Mouse (Mus musculus) lung, postnatal 36 days (tissue): Measurements from ENCODE around the gene Gyg.

Source experiments
- DNase-seq: peaks from one replicate; pipeline ENCODE4 v3.0.0; 2022; ENCODE audit warnings: mixed read lengths

Gyg gene

GRCm38 (mm10) chr3:20154531-20155367 lies at the start of gene Gyg:
Gene Gyg (minus strand): TSS chr3:20155317.
- DNase-seq: peak; percentile 63

GRCm38 (mm10) chr3:20198869-20199268 lies 43.8 kb upstream of the Gyg start:
- DNase-seq: peak; percentile 75

- peak; percentile 47 for DNase-seq
Measured at GRCm38 (mm10) chr3:20197878-20198277, 42.8 kb upstream of the Gyg start.

- peak; percentile 63 for DNase-seq
Measured at GRCm38 (mm10) chr3:20188976-20189675, 34.0 kb upstream of the Gyg start.

- DNase-seq: no peak
Measured at GRCm38 (mm10) chr3:20172394-20172793, 17.3 kb upstream of the Gyg start.

- no peak for DNase-seq
Measured at GRCm38 (mm10) chr3:20167487-20167886, 12.4 kb upstream of the Gyg start.

DNA sequence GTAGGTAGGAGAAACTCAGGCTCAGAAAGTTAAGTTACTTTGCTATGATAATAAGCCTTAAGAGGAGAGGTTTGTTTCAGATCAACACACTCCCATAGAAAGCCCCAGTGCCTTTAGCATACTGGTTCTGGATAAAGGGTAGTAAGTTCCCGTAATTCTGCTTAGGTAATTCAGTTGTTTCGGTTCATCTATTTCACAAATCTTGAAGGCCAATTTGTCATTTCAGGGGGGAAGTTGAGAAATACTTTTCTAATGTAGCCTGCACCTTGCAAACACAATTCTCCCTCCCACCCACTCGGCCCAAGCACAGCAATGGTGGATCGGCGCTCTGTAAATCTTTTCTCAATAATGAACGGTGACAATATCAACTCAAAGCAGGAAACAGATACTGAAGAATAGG lies 359 bp upstream of the Gyg start:
- DNase-seq: peak; percentile 21

- no peak for DNase-seq
Measured at GRCm38 (mm10) chr3:20151651-20152050, 3.5 kb downstream of the Gyg start.

- no peak for DNase-seq
Measured at GRCm38 (mm10) chr3:20150511-20150910, 4.6 kb downstream of the Gyg start.

DNA sequence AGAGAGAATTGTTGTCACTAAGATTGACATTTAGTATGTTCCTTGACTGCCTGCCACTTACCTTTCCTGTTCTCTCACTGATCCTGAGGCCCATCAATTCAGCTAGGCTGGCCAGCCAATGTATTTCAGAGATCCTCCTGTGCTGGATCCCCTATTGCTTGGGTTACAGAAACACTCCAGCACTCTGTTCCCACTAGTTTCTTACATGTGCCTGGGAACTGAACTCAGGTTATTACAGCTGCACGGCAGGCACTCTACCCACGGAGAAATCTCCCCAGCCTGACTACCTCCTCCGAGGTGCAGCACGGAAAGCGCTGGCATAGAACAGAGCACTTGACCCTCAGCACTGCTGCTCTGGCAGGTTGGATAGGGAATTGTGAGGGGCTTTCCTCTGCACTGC lies 7.5 kb downstream of the Gyg start:
- DNase-seq: no peak

- no peak for DNase-seq
Measured at GRCm38 (mm10) chr3:20146884-20147395, 8.2 kb downstream of the Gyg start.

- DNase-seq: no peak
Measured at GRCm38 (mm10) chr3:20145696-20146113, 9.4 kb downstream of the Gyg start.

GRCm38 (mm10) chr3:20144401-20144800 lies 10.7 kb downstream of the Gyg start:
- no peak for DNase-seq

- no peak for DNase-seq
Measured at GRCm38 (mm10) chr3:20143726-20144125, 11.4 kb downstream of the Gyg start.

- no peak for DNase-seq
Measured at GRCm38 (mm10) chr3:20142576-20142975, 12.5 kb downstream of the Gyg start.

- no peak for DNase-seq
Measured at GRCm38 (mm10) chr3:20142101-20142500, 13.0 kb downstream of the Gyg start.

DNA sequence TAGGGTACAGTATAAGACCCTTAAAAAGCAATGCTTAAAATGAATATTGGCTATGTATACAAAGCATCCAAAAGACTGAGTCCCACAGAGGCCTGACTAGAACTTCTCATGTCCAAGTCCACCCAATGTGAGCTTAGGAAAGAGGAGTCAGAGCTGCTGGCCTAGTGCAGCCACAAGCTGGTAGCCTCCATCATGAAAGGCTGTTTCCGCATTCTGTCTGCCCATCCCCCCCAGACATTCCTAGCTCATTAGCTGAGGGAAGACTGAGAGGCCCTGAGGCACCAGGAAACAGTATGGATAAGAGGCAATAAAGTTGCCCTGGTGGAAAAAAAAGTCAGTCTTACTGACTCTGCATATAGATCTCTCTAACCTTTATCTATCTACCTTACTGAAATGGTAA lies 13.4 kb downstream of the Gyg start:
- DNase-seq: no peak

DNA sequence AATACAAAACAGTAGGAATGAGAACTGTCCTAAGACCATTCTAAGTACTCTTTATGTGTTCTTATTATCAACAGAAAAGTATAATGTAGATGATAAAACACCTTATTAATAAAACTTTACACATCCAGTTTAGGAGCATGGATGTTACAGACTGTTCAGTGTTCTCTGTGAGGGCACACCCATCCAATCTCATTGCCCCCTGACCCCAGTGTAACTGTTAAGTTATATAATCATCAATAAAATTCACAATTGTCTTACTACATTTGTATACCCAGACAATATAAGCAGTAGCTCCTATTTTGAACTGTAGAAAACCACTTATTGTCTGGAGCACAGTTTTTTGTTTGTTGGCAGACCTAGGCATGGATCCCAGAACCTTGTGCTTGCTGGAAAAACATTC lies 13.9 kb downstream of the Gyg start:
- DNase-seq: no peak

DNA sequence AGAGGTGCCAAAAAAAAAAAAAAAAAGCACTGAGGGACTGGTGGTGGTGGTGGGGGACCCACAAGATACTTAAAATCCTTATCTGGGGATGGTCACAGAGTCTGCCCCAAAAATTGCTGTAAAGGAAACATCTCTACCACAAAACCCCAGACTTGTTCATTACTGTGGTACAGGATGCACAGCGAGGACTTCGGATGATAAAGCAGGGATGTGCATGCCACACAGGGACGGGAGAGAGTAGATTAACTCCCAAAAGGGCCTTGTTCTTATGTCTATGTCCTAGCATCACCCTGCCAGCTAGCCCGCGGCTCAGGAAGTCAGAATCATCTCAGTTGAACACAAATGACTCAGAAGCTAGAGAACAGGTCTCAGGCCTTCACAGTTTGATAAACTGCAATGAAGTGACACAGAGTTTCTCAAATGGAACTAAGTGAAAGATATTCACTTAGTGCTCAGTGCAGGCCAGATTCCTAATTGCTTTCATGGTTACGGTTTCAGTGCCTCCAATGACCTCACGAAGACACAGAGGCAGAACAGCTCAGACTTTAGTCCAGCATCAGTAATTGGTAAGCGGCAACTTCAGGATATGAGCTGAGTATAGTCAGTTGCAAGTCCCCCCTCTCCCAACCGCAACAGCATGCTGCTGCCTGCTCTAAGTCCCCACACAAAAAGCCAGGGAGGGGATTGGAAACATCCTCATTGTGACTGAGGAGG lies 18.1 kb downstream of the Gyg start:
- DNase-seq: no peak

- peak; percentile 72 for DNase-seq
Measured at GRCm38 (mm10) chr3:20134545-20134944, 20.6 kb downstream of the Gyg start.

DNA sequence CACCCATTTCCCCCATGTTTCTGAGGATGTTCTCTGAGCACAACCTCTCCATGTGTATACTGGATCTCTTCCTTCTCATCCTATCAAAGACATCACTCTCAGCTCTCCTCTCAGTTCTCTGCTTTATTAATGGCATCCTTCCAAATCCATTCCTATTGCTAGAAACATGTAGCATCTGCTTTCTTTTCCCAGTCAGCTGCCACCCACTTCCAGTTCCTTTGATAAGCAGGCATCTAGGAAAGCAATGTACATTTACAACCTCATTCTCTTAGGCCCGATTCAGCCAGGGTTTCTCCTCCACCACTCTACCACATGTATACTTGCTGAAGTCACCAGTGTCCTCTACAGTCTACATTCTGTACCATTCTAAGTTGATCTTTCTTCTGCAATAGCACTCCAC lies 21.4 kb downstream of the Gyg start:
- DNase-seq: no peak

GRCm38 (mm10) chr3:20132731-20133130 lies 22.4 kb downstream of the Gyg start:
- DNase-seq: peak; percentile 71

DNA sequence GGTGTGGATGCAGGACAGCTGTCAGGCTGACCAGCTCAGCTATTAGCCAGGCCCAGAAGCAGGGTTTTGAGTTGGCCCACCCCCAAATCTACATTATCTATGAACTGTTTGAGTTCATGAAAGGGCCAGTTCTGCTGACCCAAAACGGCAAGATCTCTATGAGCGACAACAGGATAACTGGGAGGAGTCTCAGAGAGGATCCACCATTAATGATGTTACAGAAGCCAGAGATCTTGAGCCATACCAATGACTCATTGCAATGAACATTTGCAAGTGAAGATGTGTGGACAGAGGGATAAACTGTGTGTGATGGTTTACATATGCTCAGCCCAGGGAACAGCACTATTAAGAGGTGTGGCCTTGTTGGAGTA lies 23.8 kb downstream of the Gyg start:
- peak; percentile 65 for DNase-seq
